In the genomic region with DNA sequence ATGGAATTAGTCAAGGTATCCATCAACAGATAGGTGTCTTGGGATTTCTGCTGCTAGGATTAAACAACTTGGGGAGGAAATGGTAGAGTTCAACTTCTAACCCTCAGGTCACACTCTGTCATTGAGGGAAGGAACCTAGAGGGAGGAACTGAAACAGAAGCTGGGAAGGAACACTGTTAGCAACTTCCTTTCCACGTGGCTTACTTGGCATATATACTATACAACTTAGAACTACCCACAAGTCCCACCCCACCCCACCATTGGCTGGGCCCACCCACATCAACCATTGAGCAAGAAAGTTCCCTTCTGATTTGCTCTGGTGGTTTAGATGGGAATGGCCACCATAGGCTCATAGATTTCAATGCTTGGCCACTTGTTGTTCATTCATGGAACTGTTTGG, we compare ENCODE assay signal across 16 mouse cellular contexts.
"Had no signal": no experiment of that assay in that cellular context is flagged by ENCODE, and none has a peak within 500 bp of the region (broad histone marks: within the 10 kb centered on the region; RNA-seq: fewer than 3 reads in every experiment).

No protein-coding gene starts in this region.

- H3K27me3 ChIP-seq: megakaryocyte, embryonic 14.5 days; midbrain, embryonic 15.5 days; neural tube, embryonic 13.5 days had no signal

- H3K4me2 ChIP-seq: midbrain, embryonic 11.5 days; midbrain, embryonic 15.5 days; neural tube, embryonic 13.5 days had no signal

- H3K36me3 ChIP-seq: midbrain, embryonic 15.5 days; neural tube, embryonic 13.5 days had no signal

- H3K9me3 ChIP-seq: midbrain, embryonic 15.5 days; neural tube, embryonic 13.5 days had no signal

- H3K9ac ChIP-seq: liver, embryonic 14.5 days; midbrain, embryonic 15.5 days; neural tube, embryonic 13.5 days had no signal

- H3K4me3 ChIP-seq: megakaryocyte, embryonic 14.5 days; midbrain, embryonic 15.5 days; neural tube, embryonic 13.5 days had no signal

- H3K27ac ChIP-seq: kidney, postnatal 0 days; liver, embryonic 14.5 days; midbrain, embryonic 15.5 days; neural tube, embryonic 13.5 days; stomach, postnatal 0 days had no signal

- DNase-seq: kidney, adult 8-10 months; left cerebral cortex, postnatal 4 days; lung, adult 2 months; lung, postnatal 36 days; right cerebral cortex, postnatal 14 days; thymus, postnatal 14 days had no signal

- ATAC-seq: inflammation-experienced regulatory T-cells, adult 6 months; intestine, postnatal 0 days; lung, postnatal 0 days; midbrain, embryonic 15.5 days had no signal
